Mouse (Mus musculus) liver, embryonic 11.5 days (tissue): ENCODE results near the gene Use1. TPM values are rescaled to one million over a fixed set of nuclear protein-coding genes. Genes with fewer than 3 reads are reported as not detected.

Experiments
- ATAC-seq: fragments of 200-750 bp; cut with Nextera tagmentation; replicated peaks from 2 replicates; pipeline ENCODE4 v1.8.0; 2017; ENCODE audit warnings: moderate number of reproducible peaks, mild to moderate bottlenecking, moderate TSS enrichment, moderate library complexity; ENCODE audit not compliant: low FRiP score
- DNase-seq: peaks from one replicate; pipeline ENCODE4 v3.0.0-alpha.2; 2017; ENCODE audit warnings: low spot score
- H3K27ac ChIP-seq: fragments of 300-500 bp; sonication (generic); 2 replicates; pipeline ENCODE4 v1.5.1; 2014; ENCODE audit warnings: mild to moderate bottlenecking, low read depth, low read length, control low read depth
- H3K27me3 ChIP-seq: fragments of 300-500 bp; sonication (generic); replicated peaks from 2 replicates; pipeline ENCODE4 v1.6.1; 2014; ENCODE audit warnings: low read length, mixed read lengths; ENCODE audit not compliant: control insufficient read depth, insufficient read depth
- H3K36me3 ChIP-seq: fragments of 300-500 bp; sonication (generic); 2 replicates; pipeline ENCODE4 v1.6.1; 2014; ENCODE audit warnings: mild to moderate bottlenecking, low read length, moderate library complexity, mixed read lengths; ENCODE audit not compliant: control insufficient read depth, insufficient read depth
- H3K4me1 ChIP-seq: fragments of 300-500 bp; sonication (generic); replicated peaks from 2 replicates; pipeline ENCODE4 v1.6.1; 2014; ENCODE audit warnings: low read length, mixed read lengths; ENCODE audit not compliant: control insufficient read depth, insufficient read depth
- H3K4me2 ChIP-seq: fragments of 300-500 bp; sonication (generic); 2 replicates; pipeline ENCODE4 v1.6.1; 2014; ENCODE audit warnings: mild to moderate bottlenecking, control low read depth, moderate library complexity
- H3K4me3 ChIP-seq: fragments of 300-500 bp; sonication (generic); 2 replicates; pipeline ENCODE4 v1.5.1; 2014; ENCODE audit warnings: low read depth, low read length, control low read depth
- H3K9ac ChIP-seq: fragments of 300-500 bp; sonication (generic); 2 replicates; pipeline ENCODE4 v1.6.1; 2014; ENCODE audit warnings: low read depth, low read length, control low read depth
- H3K9me3 ChIP-seq: fragments of 300-500 bp; sonication (generic); 2 replicates; pipeline ENCODE4 v1.6.1; 2016; ENCODE audit warnings: low read length, inconsistent platforms, mixed read lengths; ENCODE audit not compliant: control insufficient read depth
- WGBS: fragments of 180-500 bp; shearing (Covaris S2); extraction: QIAGEN DNeasy Blood & Tissue Kit; methylation state at CpG from one replicate; pipeline ENCODE4 v1.1.7; 2014; 5-methylcytosine and 5-hydroxymethylcytosine counted together
- polyA plus RNA-seq: library from polyadenylated mRNA; unstranded; fragments of >200 nt; fragmentation: Nextera tagmentation; extraction: Ambion mirVana; gene quantifications from 2 replicates; pipeline ENCODE4 v1.2.1, GENCODE M21; 2014

Gene Use1
- polyA plus RNA-seq, 1 experiment from 2014 or later: 97.8 TPM

DNA sequence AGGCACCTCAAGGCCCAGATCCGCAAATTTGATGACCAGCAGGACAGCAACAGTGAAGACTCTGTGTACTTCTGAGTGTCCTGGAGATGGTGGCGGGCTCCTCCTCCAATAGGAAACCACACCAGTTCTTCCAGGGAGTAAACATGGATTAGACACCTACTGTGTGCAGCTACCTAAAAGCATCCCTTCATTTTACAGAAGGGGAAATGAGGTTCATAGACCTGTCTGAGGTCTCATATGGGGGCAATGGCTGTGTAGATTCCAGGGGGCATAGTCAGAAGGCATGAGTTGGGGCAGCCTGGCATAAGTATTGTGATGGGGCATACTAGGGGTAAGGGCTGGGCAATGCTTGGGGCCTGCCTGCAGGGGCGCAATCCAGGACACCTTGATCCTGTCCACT lies 6.4 kb downstream of the Use1 start:
- Histone ChIP-seq H3K4me1 (peaks cover 29% of the 10 kb centered on the region), H3K27me3 (peaks cover 4% of the 10 kb centered on the region; the same call in 1 of the 2 replicates)

DNA sequence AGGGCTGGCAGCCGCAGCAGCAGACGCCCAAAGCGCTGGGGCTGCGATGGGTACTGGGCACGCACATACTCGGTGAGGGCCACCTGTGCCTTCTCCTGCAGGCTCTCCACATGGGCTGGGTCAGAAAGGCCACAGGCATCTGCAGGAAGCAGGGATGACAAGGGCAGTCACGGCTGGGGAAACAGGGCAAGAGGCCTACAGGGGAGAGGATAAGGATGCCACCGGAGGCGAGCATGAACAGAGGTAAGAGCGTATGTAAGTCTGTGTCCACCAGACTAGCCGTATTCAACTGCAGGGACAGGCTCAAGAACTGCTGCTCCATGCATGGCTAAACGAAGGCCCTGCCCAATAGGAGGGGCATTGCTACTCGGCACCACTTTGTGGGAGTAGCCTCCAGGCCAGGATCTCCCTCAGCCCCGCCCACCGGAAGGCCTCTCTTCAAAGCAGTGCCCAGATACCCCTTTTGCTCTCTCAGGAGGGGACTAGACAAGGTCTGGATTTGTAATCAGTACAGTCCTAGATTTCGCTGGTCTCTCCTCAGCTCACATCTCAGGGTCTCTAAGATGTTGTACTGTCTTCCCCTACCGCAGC lies 8.1 kb downstream of the Use1 start:
- WGBS: 71% methylated on average over 17 of the region's 17 CpGs
- H3K4me3 ChIP-seq: no peak overlapping the region
- H3K9ac ChIP-seq: no peak overlapping the region
- no peak overlapping the region for H3K27ac ChIP-seq
- H3K4me2 ChIP-seq: no peak overlapping the region
- peaks cover 16% of the 10 kb centered on the region for H3K36me3 ChIP-seq
- H3K27me3 ChIP-seq: peaks cover 18% of the 10 kb centered on the region
- no peak for DNase-seq
- ATAC-seq: no peak
- no peaks in the 10 kb centered on the region for H3K9me3 ChIP-seq
- H3K4me1 ChIP-seq: peaks cover 36% of the 10 kb centered on the region

More for the DNA sequence above, 6.4 kb downstream of the Use1 start:
- Histone ChIP-seq H3K4me3 (no peak overlapping the region), H3K9me3 (no peaks in the 10 kb centered on the region), H3K4me2 (no peak overlapping the region), H3K9ac (no peak overlapping the region), H3K27ac (no peak overlapping the region), H3K36me3 (peaks cover 16% of the 10 kb centered on the region)
- ATAC-seq: no peak
- WGBS: 93% methylated on average over 3 of the region's 3 CpGs
- DNase-seq: no peak

DNA sequence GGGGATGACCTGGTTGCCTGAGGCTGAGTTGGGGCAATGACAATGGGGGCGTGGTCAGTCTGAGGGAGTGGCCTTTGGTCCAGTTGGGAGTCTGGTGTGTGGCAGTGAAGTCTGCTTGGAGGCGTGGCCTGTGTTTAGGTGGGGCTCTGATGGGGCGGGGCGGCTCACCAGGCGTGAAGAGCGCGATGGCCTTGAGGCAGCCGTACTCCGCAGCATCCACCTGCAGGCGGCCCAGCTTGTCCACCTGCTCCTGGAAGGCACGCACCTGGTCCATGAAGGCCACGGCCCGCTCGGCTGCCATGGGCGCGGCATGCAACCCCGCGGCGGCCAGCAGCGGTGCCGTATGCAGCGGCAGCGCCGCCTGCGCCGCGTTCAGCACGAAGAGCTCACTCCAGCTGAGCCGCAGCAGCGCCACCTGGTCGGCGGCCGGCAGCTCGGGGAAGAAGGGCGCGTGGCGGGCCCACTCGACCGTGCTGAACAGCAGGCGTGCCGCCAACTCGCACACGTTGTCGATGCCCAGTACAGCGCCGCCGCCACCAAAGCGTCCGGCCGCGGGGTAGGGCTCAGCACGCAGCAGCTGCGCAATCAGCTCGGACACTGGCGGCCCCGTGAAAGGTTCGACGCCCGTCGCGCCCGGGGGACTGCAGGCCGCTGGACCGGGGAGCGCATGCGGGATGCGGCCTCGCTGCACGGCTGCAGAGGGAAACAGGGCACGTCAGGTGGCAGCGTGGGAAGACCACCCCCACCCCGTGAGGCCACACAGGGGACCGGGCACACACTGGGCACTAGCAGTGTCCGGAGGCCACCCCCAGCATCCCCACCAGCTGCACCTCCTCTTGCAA lies 9.2 kb downstream of the Use1 start:
- Histone ChIP-seq H3K4me3 (peak overlapping the region; percentile 41), H3K4me2 (peak overlapping the region; percentile 82), H3K4me1 (peaks cover 41% of the 10 kb centered on the region), H3K27ac (no peak overlapping the region; the same call in 1 of the 2 replicates), H3K27me3 (peaks cover 29% of the 10 kb centered on the region), H3K9me3 (no peaks in the 10 kb centered on the region), H3K9ac (peak overlapping the region; percentile 46), H3K36me3 (peaks cover 15% of the 10 kb centered on the region)
- ATAC-seq: peak; percentile 40; the same call in 1 of the 2 replicates
- peak; percentile 79 for DNase-seq
- WGBS: 7% methylated on average over 74 of the region's 74 CpGs

DNA sequence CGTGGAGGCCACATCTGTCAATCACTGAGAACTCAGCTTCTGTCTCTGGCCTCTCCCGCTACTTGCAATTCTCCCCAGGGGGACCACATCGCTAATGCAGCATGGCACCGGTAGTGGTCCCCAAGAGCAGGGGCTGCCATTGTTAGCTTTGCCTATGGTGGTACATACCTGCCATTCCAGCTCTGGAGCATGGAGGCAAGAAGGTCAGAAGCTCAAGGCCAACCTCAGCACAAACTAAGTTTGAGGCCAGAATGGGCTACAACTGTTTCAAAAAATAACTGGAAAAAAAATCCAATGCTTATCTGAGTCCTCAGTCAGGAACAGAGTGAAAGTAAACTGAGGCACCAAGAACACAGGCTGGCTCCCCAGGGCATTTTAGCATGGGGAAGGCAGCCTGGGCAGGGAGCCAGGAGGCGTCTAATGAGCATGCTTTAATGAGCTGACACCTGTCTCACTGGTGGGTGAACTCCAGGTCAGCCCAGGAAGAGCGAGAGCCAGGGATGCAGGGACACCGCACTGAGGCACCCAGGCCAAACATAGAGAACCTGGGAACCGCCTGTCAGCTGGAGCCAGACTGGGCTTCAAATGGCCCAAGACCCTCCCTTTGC lies 9.9 kb downstream of the Use1 start:
- H3K27me3 ChIP-seq: peaks cover 36% of the 10 kb centered on the region
- no peak overlapping the region for H3K27ac ChIP-seq
- no peaks in the 10 kb centered on the region for H3K9me3 ChIP-seq
- 60% methylated on average over 8 of the region's 8 CpGs for WGBS
- H3K4me2 ChIP-seq: peak overlapping the region; percentile 82
- H3K4me1 ChIP-seq: peaks cover 45% of the 10 kb centered on the region
- H3K36me3 ChIP-seq: peaks cover 15% of the 10 kb centered on the region
- H3K4me3 ChIP-seq: peak overlapping the region; percentile 41
- peak overlapping the region; percentile 46; the same call in 1 of the 2 replicates for H3K9ac ChIP-seq
- ATAC-seq (no peak), DNase-seq (no peak)

DNA sequence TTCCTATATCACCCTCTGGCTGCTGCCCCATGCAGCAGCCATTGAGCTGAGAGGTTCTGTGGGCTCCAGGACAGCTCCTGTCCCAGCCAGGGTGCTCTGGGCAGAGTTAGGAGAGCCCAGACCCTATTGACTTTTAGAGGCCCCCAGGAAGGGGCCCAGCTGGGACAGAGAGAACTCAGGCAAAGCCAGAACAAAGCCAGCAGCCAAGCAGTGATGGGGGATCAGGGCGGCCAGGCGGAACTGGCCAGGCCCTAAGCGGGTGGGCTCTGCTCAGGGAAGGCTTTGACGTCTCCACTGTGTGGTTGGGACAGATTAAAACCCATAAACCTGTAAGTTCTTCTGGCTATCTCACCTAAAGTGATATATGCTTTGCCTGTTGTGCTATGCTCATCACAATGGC lies 12.4 kb downstream of the Use1 start:
- no peaks in the 10 kb centered on the region for H3K9me3 ChIP-seq
- peak overlapping the region; percentile 97 for H3K4me2 ChIP-seq
- DNase-seq: no peak
- no peak for ATAC-seq
- 0 out of 2 replicates have a peak overlapping the region, but pooled peaks have one; percentile 26 for H3K9ac ChIP-seq
- 76% methylated on average over 4 of the region's 4 CpGs for WGBS
- peaks cover 11% of the 10 kb centered on the region for H3K36me3 ChIP-seq
- no peak overlapping the region for H3K27ac ChIP-seq
- H3K4me3 ChIP-seq: peak overlapping the region; percentile 81
- peaks cover 36% of the 10 kb centered on the region for H3K27me3 ChIP-seq
- H3K4me1 ChIP-seq: peaks cover 51% of the 10 kb centered on the region

DNA sequence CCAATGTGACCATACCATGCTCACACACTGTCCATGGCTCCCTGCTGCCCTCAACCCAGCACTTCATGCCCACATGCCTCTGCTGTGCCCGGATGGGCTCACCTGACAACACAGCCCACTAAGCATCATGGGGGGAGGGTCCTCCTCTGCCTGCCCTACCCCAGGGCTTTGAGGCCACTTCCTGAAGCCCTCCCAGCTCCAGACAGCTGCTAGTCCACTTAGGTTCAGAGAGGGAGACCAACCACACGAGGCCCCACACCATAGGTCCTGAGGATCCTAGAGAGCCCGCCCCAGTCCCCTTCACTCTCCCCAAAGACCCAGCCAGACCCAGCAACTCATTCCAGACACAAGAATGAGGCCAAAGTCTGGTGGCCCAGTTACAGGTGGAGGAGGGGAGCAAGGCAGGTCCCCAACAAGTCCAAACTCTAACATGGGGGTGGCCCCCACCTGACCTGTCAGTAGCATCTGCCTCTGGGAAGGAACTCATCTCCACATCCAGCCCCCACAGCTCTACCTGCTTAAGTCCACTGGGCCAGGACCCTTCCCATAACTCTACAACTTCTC lies 12.9 kb downstream of the Use1 start:
- peaks cover 7% of the 10 kb centered on the region for H3K36me3 ChIP-seq
- H3K4me2 ChIP-seq: peak overlapping the region; percentile 97
- H3K9me3 ChIP-seq: no peaks in the 10 kb centered on the region
- H3K27me3 ChIP-seq: peaks cover 36% of the 10 kb centered on the region
- peaks cover 51% of the 10 kb centered on the region for H3K4me1 ChIP-seq
- H3K4me3 ChIP-seq: peak overlapping the region; percentile 81
- 62% methylated on average over 3 of the region's 3 CpGs for WGBS
- no peak for DNase-seq
- peak overlapping the region; percentile 79 for H3K9ac ChIP-seq
- no peak for ATAC-seq
- no peak overlapping the region for H3K27ac ChIP-seq

DNA sequence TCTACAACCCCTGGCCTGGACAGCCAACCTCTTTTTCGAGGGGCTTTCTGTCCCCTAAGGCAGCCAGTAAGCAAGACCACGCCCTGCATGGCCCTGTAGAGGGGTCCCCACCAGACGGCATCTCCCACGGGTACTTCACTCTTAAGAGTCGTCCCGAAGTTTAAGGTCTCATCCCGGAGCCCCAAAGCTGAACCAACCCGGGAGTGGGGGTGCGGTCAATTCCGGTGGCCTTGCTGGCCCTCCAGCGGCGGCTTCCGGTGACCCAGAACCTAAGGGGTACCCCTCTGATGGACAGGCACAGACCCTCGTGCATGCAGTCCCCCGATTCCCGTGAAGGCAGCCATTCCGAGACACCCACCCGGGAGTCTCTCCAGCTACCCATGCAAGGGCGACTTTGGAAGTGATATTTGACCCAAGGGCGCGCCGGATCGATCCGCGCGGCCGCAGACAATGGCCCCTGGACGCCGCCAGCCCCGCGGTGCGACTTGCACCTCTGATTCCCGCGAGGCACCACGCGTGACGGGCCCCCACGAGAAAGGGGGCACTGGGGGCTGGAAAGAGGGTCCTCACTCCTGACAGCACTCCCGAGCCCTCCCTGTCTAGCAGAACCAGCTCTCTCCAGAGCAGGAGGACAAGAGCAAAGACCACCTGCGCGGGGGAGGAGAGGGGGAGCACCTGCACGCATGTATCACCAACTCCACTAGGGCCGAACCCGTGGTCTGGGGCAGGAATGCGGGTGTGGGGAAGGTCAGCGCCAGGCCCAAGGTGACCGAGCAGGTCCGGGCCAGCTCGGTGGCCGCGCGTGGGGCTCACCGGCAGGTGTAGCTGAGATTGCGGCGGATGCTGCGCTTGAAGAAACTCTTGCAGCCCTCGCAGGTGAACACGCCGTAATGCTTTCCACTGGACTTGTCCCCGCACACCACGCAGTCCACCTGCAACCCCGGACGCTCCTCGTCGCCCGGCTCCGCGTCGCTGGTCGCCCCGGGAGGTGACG lies 13.8 kb downstream of the Use1 start:
- Histone ChIP-seq H3K4me2 (peak overlapping the region; percentile 97), H3K9me3 (no peaks in the 10 kb centered on the region), H3K36me3 (peaks cover 7% of the 10 kb centered on the region), H3K9ac (peak overlapping the region; percentile 79), H3K4me3 (peak overlapping the region; percentile 81), H3K27me3 (peaks cover 36% of the 10 kb centered on the region), H3K4me1 (peaks cover 45% of the 10 kb centered on the region), H3K27ac (peak overlapping the region; percentile 84; the same call in 1 of the 2 replicates)
- no peak for ATAC-seq
- WGBS: 5% methylated on average over 72 of the region's 72 CpGs
- DNase-seq: no peak
